Mouse (Mus musculus): ENCODE measurements around the gene Eif3c. TPM values are rescaled to one million over a fixed set of nuclear protein-coding genes. Genes with fewer than 3 reads are reported as not detected.

The Eif3c gene
- polyA plus RNA-seq, 1 experiment, result 149 TPM

DNA sequence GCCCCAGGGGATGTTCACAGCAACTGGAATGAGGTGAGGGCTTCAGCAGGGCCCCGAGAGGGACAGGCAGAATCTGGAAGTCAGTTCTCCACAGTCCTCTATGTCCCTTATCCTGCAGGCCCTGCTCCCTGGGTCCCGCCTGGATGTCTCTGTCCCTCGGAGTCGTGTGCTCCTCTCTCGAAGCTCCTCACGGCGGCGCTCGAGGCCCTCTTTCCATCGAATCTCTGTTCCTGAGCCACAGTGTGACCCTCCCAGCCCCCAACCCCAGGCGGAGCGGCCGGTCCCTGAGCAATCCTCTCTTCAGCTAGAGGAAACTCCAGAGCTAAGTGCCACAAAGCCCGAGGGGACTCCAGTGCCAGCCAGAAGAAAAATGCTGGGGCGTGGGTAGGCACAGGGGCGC lies 21.6 kb upstream of the Eif3c start:
- no peak for TF ChIP-seq POLR2A (IDR thresholded peaks at IDR 0.05; ENCODE audit: borderline replicate concordance, extremely low read depth, insufficient read depth, insufficient read length, poor library complexity, severe bottlenecking)
- TF ChIP-seq CTCF (IDR thresholded peaks at IDR 0.05; ENCODE audit: borderline replicate concordance, extremely low read depth, insufficient read depth, insufficient read length), result peak; percentile 64
- peak; percentile 61 for DNase-seq (ENCODE audit: low read depth)

DNA sequence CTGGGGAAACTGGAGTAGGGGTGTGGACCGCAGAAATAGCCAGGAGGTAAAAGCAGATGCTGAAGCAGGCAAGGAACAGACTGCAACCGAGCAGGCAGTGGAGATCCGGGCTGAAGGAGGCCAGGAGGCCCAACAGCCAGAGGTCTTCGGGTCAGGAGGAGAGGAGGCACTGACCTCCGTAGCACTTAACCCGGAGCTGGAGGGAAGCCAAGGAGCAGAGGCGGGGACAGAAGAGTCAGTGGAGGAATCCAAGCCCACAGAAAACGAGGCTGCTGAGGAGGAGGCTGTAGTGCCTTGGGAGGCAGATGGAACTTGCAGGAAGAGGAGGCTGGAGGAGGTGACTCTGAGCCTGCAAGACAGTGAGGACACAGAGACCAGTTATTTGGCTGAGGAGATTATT lies 20.6 kb upstream of the Eif3c start:
- TF ChIP-seq POLR2A (IDR thresholded peaks at IDR 0.05; ENCODE audit: borderline replicate concordance, extremely low read depth, insufficient read depth, insufficient read length, poor library complexity, severe bottlenecking), result no peak
- TF ChIP-seq CTCF (IDR thresholded peaks at IDR 0.05; ENCODE audit: borderline replicate concordance, extremely low read depth, insufficient read depth, insufficient read length), result no peak
- no peak for DNase-seq (ENCODE audit: low read depth)

DNA sequence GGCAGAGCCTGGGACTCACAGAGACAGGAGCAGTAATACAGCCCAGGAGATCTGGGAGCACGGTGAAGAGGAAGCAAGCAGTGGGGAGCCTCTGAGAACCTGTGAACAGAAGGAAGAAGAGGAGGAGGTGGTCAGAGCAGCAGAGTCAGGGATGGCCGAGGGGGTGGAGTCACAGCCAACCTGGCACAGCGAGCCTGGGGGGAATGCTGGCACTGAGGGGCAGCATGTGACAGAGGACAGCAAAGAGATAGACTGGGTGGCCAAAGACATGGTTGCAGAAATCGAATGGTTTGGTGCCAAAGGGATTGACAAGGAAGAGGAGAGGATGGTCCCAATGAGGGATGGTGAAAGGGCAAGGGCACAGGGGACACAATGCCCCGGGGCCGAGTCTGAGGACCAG lies 19.5 kb upstream of the Eif3c start, which contains the start of gene Cln3:
TSS of gene Cln3 (minus strand) at position 101 of the 400 bp plus-strand sequence.
- TF ChIP-seq CTCF (IDR thresholded peaks at IDR 0.05; ENCODE audit: borderline replicate concordance, extremely low read depth, insufficient read depth, insufficient read length), result no peak
- TF ChIP-seq POLR2A (IDR thresholded peaks at IDR 0.05; ENCODE audit: borderline replicate concordance, extremely low read depth, insufficient read depth, insufficient read length, poor library complexity, severe bottlenecking), result no peak
- no peak for DNase-seq (ENCODE audit: low read depth)

DNA sequence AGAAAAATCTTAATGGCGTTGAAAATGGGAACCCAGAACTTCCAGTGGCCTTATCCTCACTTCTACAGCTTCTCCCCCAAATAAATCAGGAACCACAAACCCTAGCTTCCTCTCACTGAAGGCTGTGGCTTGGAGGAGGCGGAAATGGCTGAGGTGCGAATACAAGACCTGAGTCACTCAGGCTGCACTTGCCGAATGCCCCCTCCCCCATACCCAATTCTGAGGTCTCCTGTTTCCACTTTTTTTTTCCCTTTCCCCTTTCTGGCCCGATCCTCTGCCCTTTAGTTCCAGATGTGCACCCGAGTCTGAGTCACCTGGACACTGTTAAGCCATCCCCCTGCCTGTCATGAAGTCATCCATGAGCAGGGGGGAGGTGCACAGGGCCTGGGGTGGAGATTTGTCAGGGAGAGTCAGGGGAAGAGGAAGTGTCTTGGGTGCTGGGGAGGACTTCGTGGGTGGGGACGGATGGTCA lies 18.3 kb upstream of the Eif3c start, which contains the start of gene Apobr:
TSS of gene Apobr (plus strand) at position 437 of the 472 bp plus-strand sequence.
- TF ChIP-seq CTCF (IDR thresholded peaks at IDR 0.05; ENCODE audit: borderline replicate concordance, extremely low read depth, insufficient read depth, insufficient read length), result no peak
- TF ChIP-seq POLR2A (IDR thresholded peaks at IDR 0.05; ENCODE audit: borderline replicate concordance, extremely low read depth, insufficient read depth, insufficient read length, poor library complexity, severe bottlenecking), result no peak
- DNase-seq (ENCODE audit: low read depth), result no peak

DNA sequence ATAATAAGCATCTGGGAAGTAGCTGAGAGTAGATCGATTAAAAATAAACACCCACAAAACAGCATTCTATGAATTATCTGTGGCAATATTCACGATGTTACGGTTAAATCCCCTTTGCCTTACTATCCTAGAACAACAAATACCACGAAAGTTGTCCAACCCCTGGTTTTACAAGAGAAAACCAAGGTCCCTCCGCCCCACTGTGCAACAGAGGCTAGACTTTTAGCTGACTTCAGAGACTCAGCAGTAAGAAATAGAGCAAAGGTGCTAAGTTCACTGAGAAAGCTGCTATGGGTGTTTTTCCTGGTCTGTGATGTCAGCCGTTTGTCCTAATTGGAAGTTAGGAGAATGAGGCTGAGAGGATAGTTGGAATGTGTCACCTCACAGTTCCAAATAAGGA lies 17.6 kb upstream of the Eif3c start:
- TF ChIP-seq POLR2A (IDR thresholded peaks at IDR 0.05; ENCODE audit: borderline replicate concordance, extremely low read depth, insufficient read depth, insufficient read length, poor library complexity, severe bottlenecking) (no peak), CTCF (IDR thresholded peaks at IDR 0.05; ENCODE audit: borderline replicate concordance, extremely low read depth, insufficient read depth, insufficient read length) (no peak)
- DNase-seq (ENCODE audit: low read depth), result no peak

DNA sequence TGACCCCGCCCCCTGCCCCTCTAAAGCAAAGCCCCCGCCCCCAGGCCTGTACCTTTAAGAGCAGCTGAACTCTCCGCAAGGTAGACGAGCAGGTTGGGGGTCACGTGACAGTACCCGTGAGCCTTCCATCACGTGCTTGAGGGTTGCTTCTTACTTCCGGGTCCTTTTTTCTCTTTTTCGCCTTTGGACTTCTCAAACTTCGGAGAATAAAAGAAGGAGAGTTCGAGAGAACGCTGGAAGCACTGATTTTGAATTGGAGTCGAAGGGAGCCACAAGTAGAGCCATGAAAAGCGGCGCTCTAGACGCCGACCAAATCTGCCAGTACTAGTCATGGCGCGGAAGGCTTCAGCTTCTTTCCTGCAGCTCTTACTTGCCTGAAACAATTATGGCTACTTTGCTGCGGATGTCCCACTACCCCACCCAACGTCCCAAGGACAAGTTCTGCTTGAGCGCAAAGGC lies 17.1 kb upstream of the Eif3c start:
- peak; percentile 95 for DNase-seq (ENCODE audit: low read depth)
- TF ChIP-seq CTCF (IDR thresholded peaks at IDR 0.05; ENCODE audit: borderline replicate concordance, extremely low read depth, insufficient read depth, insufficient read length) (no peak), POLR2A (IDR thresholded peaks at IDR 0.05; ENCODE audit: borderline replicate concordance, extremely low read depth, insufficient read depth, insufficient read length, poor library complexity, severe bottlenecking) (0 out of 2 replicates have a peak, but pooled peaks have one; percentile 16)

DNA sequence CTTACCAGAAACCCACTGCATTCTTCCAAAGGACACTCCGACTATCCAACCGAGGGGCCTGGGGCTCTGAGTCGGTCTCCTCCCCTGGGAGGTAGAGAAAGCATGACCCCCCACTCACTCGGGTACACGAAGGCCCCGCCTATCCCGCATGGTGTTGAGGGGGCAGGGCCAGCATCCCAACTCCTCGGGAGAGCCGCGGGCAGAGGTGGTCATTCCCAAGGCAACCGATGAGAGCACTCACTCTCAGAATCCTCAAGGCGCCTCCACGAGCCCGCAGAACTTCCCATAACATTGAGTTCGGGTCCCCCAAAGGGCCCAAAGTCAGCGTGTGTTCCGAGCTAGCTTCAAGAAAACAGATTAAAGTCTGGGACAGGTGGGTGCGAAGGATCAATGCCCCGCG lies 16.5 kb upstream of the Eif3c start:
- TF ChIP-seq CTCF (IDR thresholded peaks at IDR 0.05; ENCODE audit: borderline replicate concordance, extremely low read depth, insufficient read depth, insufficient read length) (0 out of 2 replicates have a peak, but pooled peaks have one; percentile 2), POLR2A (IDR thresholded peaks at IDR 0.05; ENCODE audit: borderline replicate concordance, extremely low read depth, insufficient read depth, insufficient read length, poor library complexity, severe bottlenecking) (no peak)
- peak; percentile 38 for DNase-seq (ENCODE audit: low read depth)

DNA sequence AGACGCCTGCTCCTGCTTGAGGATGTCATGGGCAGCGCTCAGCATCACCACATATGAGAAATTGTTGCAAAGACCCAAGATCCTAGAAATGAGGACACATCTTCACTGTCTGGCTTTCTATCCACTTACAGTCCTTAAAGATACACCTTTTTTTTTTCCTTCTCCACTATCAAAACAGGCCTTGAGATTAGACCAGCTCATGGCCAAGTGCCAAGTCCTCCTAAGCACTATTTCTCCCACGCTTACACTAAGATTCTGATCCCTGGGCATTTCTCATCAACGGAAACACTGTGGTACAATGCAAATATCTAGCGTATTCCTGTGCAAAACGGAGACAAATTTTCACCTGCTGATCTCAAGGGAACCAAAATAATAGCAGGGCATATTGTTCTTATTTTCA lies 15.4 kb upstream of the Eif3c start:
- DNase-seq (ENCODE audit: low read depth), result no peak
- no peak for TF ChIP-seq CTCF (IDR thresholded peaks at IDR 0.05; ENCODE audit: borderline replicate concordance, extremely low read depth, insufficient read depth, insufficient read length)
- TF ChIP-seq POLR2A (IDR thresholded peaks at IDR 0.05; ENCODE audit: borderline replicate concordance, extremely low read depth, insufficient read depth, insufficient read length, poor library complexity, severe bottlenecking), result no peak

DNA sequence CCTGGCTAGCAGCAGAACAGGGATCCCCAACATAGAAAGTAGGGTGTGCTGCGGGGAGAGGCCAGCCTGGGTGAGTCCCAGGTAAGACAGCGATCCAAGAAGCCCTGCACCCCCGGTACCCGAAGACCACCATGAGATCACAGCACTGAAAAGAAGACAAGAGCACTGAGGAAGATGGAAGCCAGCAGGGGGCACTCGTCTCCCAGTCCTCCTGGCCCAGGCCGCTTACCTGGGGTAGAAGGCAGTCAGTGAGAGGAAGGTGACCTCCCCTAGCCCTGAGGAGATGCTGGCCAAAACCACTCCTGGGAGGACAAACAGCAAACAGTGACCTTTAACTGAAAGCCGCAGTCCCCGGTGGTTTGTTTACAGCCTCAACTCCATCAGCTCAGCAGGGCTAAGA lies 13.0 kb upstream of the Eif3c start:
- TF ChIP-seq POLR2A (IDR thresholded peaks at IDR 0.05; ENCODE audit: borderline replicate concordance, extremely low read depth, insufficient read depth, insufficient read length, poor library complexity, severe bottlenecking) (no peak), CTCF (IDR thresholded peaks at IDR 0.05; ENCODE audit: borderline replicate concordance, extremely low read depth, insufficient read depth, insufficient read length) (peak; percentile 61)
- DNase-seq (ENCODE audit: low read depth), result peak; percentile 45

DNA sequence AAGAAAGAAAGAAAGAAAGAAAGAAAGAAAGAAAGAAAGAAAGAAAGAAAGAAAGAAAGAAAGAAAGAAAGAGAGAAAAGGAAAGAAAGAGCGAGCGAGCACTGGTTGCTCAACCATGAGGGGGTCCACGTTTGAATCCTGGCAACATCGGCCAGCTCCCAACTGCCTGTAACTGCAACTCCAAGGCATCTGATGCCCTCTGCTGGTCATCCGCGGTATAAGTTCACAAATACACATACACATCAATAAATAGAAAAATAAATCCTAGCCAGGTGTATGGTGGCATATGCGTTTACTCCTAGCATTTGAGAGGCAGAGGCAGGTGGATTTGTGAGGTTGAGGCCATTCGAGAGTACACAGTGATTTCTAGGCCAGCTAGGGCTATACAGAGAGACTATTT lies 10.7 kb upstream of the Eif3c start:
- DNase-seq (ENCODE audit: low read depth), result peak; percentile 57
- TF ChIP-seq CTCF (IDR thresholded peaks at IDR 0.05; ENCODE audit: borderline replicate concordance, extremely low read depth, insufficient read depth, insufficient read length), result peak; percentile 56; the same call in 1 of the 2 replicates
- no peak for TF ChIP-seq POLR2A (IDR thresholded peaks at IDR 0.05; ENCODE audit: borderline replicate concordance, extremely low read depth, insufficient read depth, insufficient read length, poor library complexity, severe bottlenecking)

DNA sequence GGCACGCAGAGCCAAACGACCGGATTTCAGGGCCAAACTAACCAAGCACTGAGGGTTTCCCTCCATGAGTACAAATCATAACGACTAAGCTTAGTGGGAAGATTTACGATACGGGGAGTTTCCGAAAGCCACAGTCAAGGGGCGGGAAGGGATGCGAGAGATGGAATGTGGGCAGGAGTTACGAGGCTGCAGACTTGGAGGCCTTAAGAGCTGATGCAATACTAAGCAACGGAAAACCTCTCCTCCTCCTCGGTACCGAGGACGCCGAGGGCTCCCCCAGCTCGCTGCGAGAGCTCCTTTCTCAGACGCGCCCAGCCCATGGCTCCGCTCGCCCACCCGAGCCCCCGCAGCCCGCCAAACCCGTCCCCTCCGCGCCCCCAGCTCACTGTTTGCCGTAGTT lies 518 bp downstream of the Eif3c start:
- TF ChIP-seq POLR2A (IDR thresholded peaks at IDR 0.05; ENCODE audit: borderline replicate concordance, extremely low read depth, insufficient read depth, insufficient read length, poor library complexity, severe bottlenecking), result no peak
- TF ChIP-seq CTCF (IDR thresholded peaks at IDR 0.05; ENCODE audit: borderline replicate concordance, extremely low read depth, insufficient read depth, insufficient read length), result no peak
- DNase-seq (ENCODE audit: low read depth), result no peak

DNA sequence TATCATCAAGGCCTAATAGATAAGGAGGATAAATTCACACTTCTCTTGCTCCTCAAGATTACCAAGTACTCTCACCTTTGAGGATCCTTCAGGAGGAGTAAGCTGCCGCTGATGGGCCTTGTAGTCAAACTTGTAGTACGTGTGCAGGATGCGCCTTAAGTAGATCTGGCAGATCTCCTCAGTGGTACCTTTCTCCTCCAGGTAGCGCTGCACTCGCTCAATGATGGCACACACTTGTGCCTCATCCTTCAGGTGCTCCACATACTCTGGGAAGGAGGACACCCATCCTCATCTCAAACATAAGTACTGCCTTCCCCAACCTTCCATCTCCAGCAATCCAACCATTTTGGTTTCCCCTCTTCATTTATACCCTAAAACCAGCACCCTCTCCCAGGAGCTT lies 9.6 kb downstream of the Eif3c start:
- TF ChIP-seq CTCF (IDR thresholded peaks at IDR 0.05; ENCODE audit: borderline replicate concordance, extremely low read depth, insufficient read depth, insufficient read length) (no peak), POLR2A (IDR thresholded peaks at IDR 0.05; ENCODE audit: borderline replicate concordance, extremely low read depth, insufficient read depth, insufficient read length, poor library complexity, severe bottlenecking) (no peak)
- DNase-seq (ENCODE audit: low read depth), result no peak
